Mouse (Mus musculus) liver, embryonic 14.5 days (tissue): Measurements from ENCODE around the gene Bub1b. TPM values are rescaled to one million over a fixed set of nuclear protein-coding genes. Genes with fewer than 3 reads are reported as not detected.

ENCODE experiments used
- ATAC-seq: fragments of 200-750 bp; cut with Nextera tagmentation; 2 replicates; pipeline ENCODE4 v1.8.0; 2017; ENCODE audit warnings: moderate number of reproducible peaks, mild to moderate bottlenecking, moderate library complexity; ENCODE audit not compliant: insufficient read depth
- DNase-seq, 3 experiments: peaks; one replicate each; pipeline ENCODE4 v3.0.0-alpha.2; 2012 to 2013; ENCODE audit warnings: low read depth in 3 of 3, low spot score in 3 of 3
- H3K27ac ChIP-seq: fragments of 300-500 bp; sonication (generic); 2 replicates; pipeline ENCODE4 v1.5.1; 2014; ENCODE audit warnings: moderate library complexity, mild to moderate bottlenecking, control low read depth, inconsistent platforms
- H3K27me3 ChIP-seq: fragments of 300-500 bp; sonication (generic); 2 replicates; pipeline ENCODE4 v1.6.1; 2014; ENCODE audit warnings: mild to moderate bottlenecking, low read length, moderate library complexity; ENCODE audit not compliant: control insufficient read depth, insufficient read depth
- H3K36me3 ChIP-seq: fragments of 300-500 bp; sonication (generic); replicated peaks from 2 replicates; pipeline ENCODE4 v1.6.1; 2014; ENCODE audit warnings: low read depth; ENCODE audit not compliant: control insufficient read depth, insufficient read depth
- H3K4me1 ChIP-seq, 2 experiments: fragments of 200-500 bp in 1 of 2; fragments of 300-500 bp in 1 of 2; sonication (generic) in 1 of 2; replicated peaks; 2 replicates each; pipeline ENCODE4 v1.6.1; 2012 to 2014; ENCODE audit warnings: antibody characterized with exemption in 1 of 2, inconsistent platforms in 1 of 2, low read length in 1 of 2; ENCODE audit not compliant: control insufficient read depth in 2 of 2, insufficient read depth in 2 of 2
- H3K4me2 ChIP-seq: fragments of 300-500 bp; sonication (generic); 2 replicates; pipeline ENCODE4 v1.6.1; 2014; ENCODE audit warnings: low read depth, mild to moderate bottlenecking, control low read depth, moderate library complexity
- H3K4me3 ChIP-seq, 2 experiments: fragments of 200-500 bp in 1 of 2; fragments of 300-500 bp in 1 of 2; sonication (generic) in 1 of 2; 2 replicates each; pipeline ENCODE4 v1.5.1; 2012 to 2014; ENCODE audit warnings: low read depth in 2 of 2, low read length in 2 of 2, mild to moderate bottlenecking in 2 of 2, control low read depth in 1 of 2, inconsistent platforms in 1 of 2, moderate library complexity in 1 of 2; ENCODE audit not compliant: insufficient read depth in 1 of 2
- H3K9ac ChIP-seq: fragments of 300-500 bp; sonication (generic); replicated peaks from 2 replicates; pipeline ENCODE4 v1.6.1; 2014; ENCODE audit warnings: mild to moderate bottlenecking, control low read depth, moderate library complexity
- H3K9me3 ChIP-seq: fragments of 300-500 bp; sonication (generic); 2 replicates; pipeline ENCODE4 v1.6.1; 2016; ENCODE audit warnings: low read length, mixed read lengths; ENCODE audit not compliant: control insufficient read depth
- CTCF ChIP-seq: IDR thresholded peaks from 2 replicates; pipeline ENCODE4 v1.5.1; 2016; ENCODE audit warnings: antibody characterized with exemption, low read depth, control low read depth
- EP300 ChIP-seq: IDR thresholded peaks from 2 replicates; pipeline ENCODE4 v1.6.1; 2016; ENCODE audit warnings: antibody characterized with exemption, low read depth
- WGBS: fragments of 180-500 bp; shearing (Covaris S2); extraction: QIAGEN DNeasy Blood & Tissue Kit; methylation state at CpG from one replicate; pipeline ENCODE4 v1.1.7; 2014; ENCODE audit not compliant: insufficient replicate concordance; 5-methylcytosine and 5-hydroxymethylcytosine counted together
- polyA plus RNA-seq, 2 experiments: library from polyadenylated mRNA; depleted of rRNA in 1 of 2; stranded (reverse) in 1 of 2; unstranded in 1 of 2; fragments of >200 nt; fragmentation: Nextera tagmentation in 1 of 2; extraction: Ambion mirVana in 1 of 2; gene quantifications; 2 replicates each; pipeline versions ENCODE4 v1.2.1 to v1.2.3; 2012 to 2014

The Bub1b gene
- polyA plus RNA-seq, 2 experiments, result 33.6 to 40.2 TPM

GRCm38 (mm10) chr2:118637258-118637657 lies 39.2 kb downstream of the Bub1b start:
- H3K4me3 ChIP-seq, result no peak overlapping the region
- H3K27ac ChIP-seq, result no peak overlapping the region
- no peaks in the 10 kb centered on the region for H3K4me1 ChIP-seq
- DNase-seq, result no peak
- 80% methylated on average over 5 of the region's 5 CpGs for WGBS
- peaks cover 96% of the 10 kb centered on the region for H3K36me3 ChIP-seq
- H3K4me2 ChIP-seq, result no peak overlapping the region
- TF ChIP-seq EP300, result no peak
- TF ChIP-seq CTCF, result no peak
- H3K9me3 ChIP-seq, result no peaks in the 10 kb centered on the region
- H3K27me3 ChIP-seq, result no peaks in the 10 kb centered on the region
- H3K9ac ChIP-seq, result no peak overlapping the region
- ATAC-seq, result no peak

- TF ChIP-seq EP300 (no peak), CTCF (peak; percentile 89)
- no peaks in the 10 kb centered on the region for H3K27me3 ChIP-seq
- no peaks in the 10 kb centered on the region for H3K4me1 ChIP-seq
- ATAC-seq, result peak; percentile 47
- H3K9ac ChIP-seq, result no peak overlapping the region
- H3K27ac ChIP-seq, result no peak overlapping the region
- 36% methylated on average over 8 of the region's 8 CpGs for WGBS
- H3K4me3 ChIP-seq, result no peak overlapping the region
- no peaks in the 10 kb centered on the region for H3K9me3 ChIP-seq
- DNase-seq, result peak; percentile 41 to 61 (median 52)
- H3K4me2 ChIP-seq, result no peak overlapping the region
- H3K36me3 ChIP-seq, result peaks cover 96% of the 10 kb centered on the region
These were observed 40.0 kb downstream of the Bub1b start for GRCm38 (mm10) chr2:118637888-118638526.

GRCm38 (mm10) chr2:118638686-118639085 lies 40.7 kb downstream of the Bub1b start:
- peaks cover 96% of the 10 kb centered on the region for H3K36me3 ChIP-seq
- H3K9me3 ChIP-seq, result no peaks in the 10 kb centered on the region
- no peak for DNase-seq
- ATAC-seq, result no peak
- WGBS, result 80% methylated on average over 8 of the region's 8 CpGs
- TF ChIP-seq CTCF (no peak), EP300 (no peak)
- H3K27ac ChIP-seq, result no peak overlapping the region
- no peaks in the 10 kb centered on the region for H3K27me3 ChIP-seq
- H3K9ac ChIP-seq, result no peak overlapping the region
- no peak overlapping the region for H3K4me2 ChIP-seq
- no peaks in the 10 kb centered on the region for H3K4me1 ChIP-seq
- H3K4me3 ChIP-seq, result no peak overlapping the region

GRCm38 (mm10) chr2:118641147-118641546 lies 43.1 kb downstream of the Bub1b start:
- TF ChIP-seq CTCF, result no peak
- no peaks in the 10 kb centered on the region for H3K9me3 ChIP-seq
- 74% methylated on average over 2 of the region's 2 CpGs for WGBS
- H3K27ac ChIP-seq, result no peak overlapping the region
- H3K4me3 ChIP-seq, result no peak overlapping the region
- H3K27me3 ChIP-seq, result no peaks in the 10 kb centered on the region
- no peaks in the 10 kb centered on the region for H3K4me1 ChIP-seq
- no peak overlapping the region for H3K4me2 ChIP-seq
- H3K9ac ChIP-seq, result no peak overlapping the region
- DNase-seq, result no peak
- ATAC-seq, result no peak
- H3K36me3 ChIP-seq, result peaks cover 78% of the 10 kb centered on the region

GRCm38 (mm10) chr2:118642431-118642830 lies 44.4 kb downstream of the Bub1b start:
- Histone ChIP-seq H3K27ac (no peak overlapping the region), H3K4me1 (no peaks in the 10 kb centered on the region), H3K27me3 (no peaks in the 10 kb centered on the region), H3K9me3 (no peaks in the 10 kb centered on the region), H3K36me3 (peaks cover 65% of the 10 kb centered on the region), H3K4me2 (no peak overlapping the region), H3K9ac (no peak overlapping the region), H3K4me3 (no peak overlapping the region)
- ATAC-seq (no peak), DNase-seq (no peak)
- TF ChIP-seq CTCF, result no peak
- no peak for TF ChIP-seq EP300
- 72% methylated on average over 3 of the region's 3 CpGs for WGBS
